Mouse (Mus musculus) left cerebral cortex, postnatal 36 days (tissue): ENCODE results near the gene Gm49387. TPM values are rescaled to one million over a fixed set of nuclear protein-coding genes. Genes with fewer than 3 reads are reported as not detected.
A peak's percentile ranks its signal among the peaks of the same experiment; 100 is the strongest.

Source experiments
- DNase-seq, 2 experiments: peaks; one replicate each; pipeline ENCODE4 v3.0.0; 2021 to 2022; ENCODE audit warnings: low spot score in 2 of 2, mixed read lengths in 1 of 2
- intact Hi-C: fragments of 180-260 bp; cut with DNase I; formaldehyde crosslinking; loops from one replicate; pipeline ENCODE4 v1.15.1; 2025
- total RNA-seq, 2 experiments: library from RNA; stranded (reverse); gene quantifications; 2 replicates each; pipeline ENCODE4 v1.2.3; 2021

The Gm49387 gene
- total RNA-seq, 2 experiments from 2014 or later, result 0.44 TPM; not detected in 1

GRCm38 (mm10) chr14:31663376-31664099 lies 22.9 kb upstream of the Gm49387 start:
- intact Hi-C loops, result loop anchor here (2.0 kb wide), 1 partner anchor 117 kb away; no protein-coding TSS in a partner anchor
- no peak for DNase-seq

GRCm38 (mm10) chr14:31662555-31663211 lies 22.0 kb upstream of the Gm49387 start:
- intact Hi-C loops, result loop anchor here (2.0 kb wide), 1 partner anchor 118 kb away; no protein-coding TSS in a partner anchor

GRCm38 (mm10) chr14:31661671-31662554 lies 21.2 kb upstream of the Gm49387 start:
- DNase-seq, result peak; percentile 89 to 90
- intact Hi-C loops, result loop anchor here (2.0 kb wide), 1 partner anchor 119 kb away; no protein-coding TSS in a partner anchor

More at GRCm38 (mm10) chr14:31662555-31663211, 22.0 kb upstream of the Gm49387 start:
- no peak for DNase-seq

GRCm38 (mm10) chr14:31660312-31661093 lies 19.8 kb upstream of the Gm49387 start:
- intact Hi-C loops, result no loop called here
- no peak for DNase-seq

- no peak for DNase-seq
- intact Hi-C loops, result loop anchor here (5.0 to 10.0 kb wide), 4 partner anchors 43 to 418 kb away; no protein-coding TSS in a partner anchor
Measured at GRCm38 (mm10) chr14:31659501-31660181, 19.0 kb upstream of the Gm49387 start.

GRCm38 (mm10) chr14:31658126-31658680 lies 17.5 kb upstream of the Gm49387 start:
- no peak for DNase-seq
- intact Hi-C loops, result loop anchor here (5.0 to 10.0 kb wide), 4 partner anchors 44 to 419 kb away; no protein-coding TSS in a partner anchor

- intact Hi-C loops, result loop anchor here (5.0 to 10.0 kb wide), 4 partner anchors 45 to 420 kb away; no protein-coding TSS in a partner anchor
- peak in 1 of 2 experiments; percentile 72 for DNase-seq
Measured at GRCm38 (mm10) chr14:31656857-31657645, 16.4 kb upstream of the Gm49387 start.

GRCm38 (mm10) chr14:31656386-31656785 lies 15.7 kb upstream of the Gm49387 start:
- no peak for DNase-seq
- intact Hi-C loops, result loop anchor here (5.0 to 10.0 kb wide), 4 partner anchors 46 to 421 kb away; no protein-coding TSS in a partner anchor

- intact Hi-C loops, result loop anchor here (5.0 to 10.0 kb wide), 4 partner anchors 47 to 422 kb away; no protein-coding TSS in a partner anchor
- DNase-seq, result no peak
Measured at GRCm38 (mm10) chr14:31655406-31655805, 14.7 kb upstream of the Gm49387 start.

GRCm38 (mm10) chr14:31654816-31655215 lies 14.1 kb upstream of the Gm49387 start:
- no peak for DNase-seq
- intact Hi-C loops, result loop anchor here (5.0 to 10.0 kb wide), 4 partner anchors 47 to 422 kb away; no protein-coding TSS in a partner anchor

- intact Hi-C loops, result loop anchor here (10.0 kb wide), 1 partner anchor 282 kb away; no protein-coding TSS in a partner anchor
- DNase-seq, result no peak
Measured at GRCm38 (mm10) chr14:31653101-31653875, 12.6 kb upstream of the Gm49387 start.

- intact Hi-C loops, result loop anchor here (10.0 kb wide), 1 partner anchor 282 kb away; no protein-coding TSS in a partner anchor
- no peak for DNase-seq
Measured at GRCm38 (mm10) chr14:31652624-31653023, 11.9 kb upstream of the Gm49387 start.

GRCm38 (mm10) chr14:31652106-31652505 lies 11.4 kb upstream of the Gm49387 start:
- no peak for DNase-seq
- intact Hi-C loops, result loop anchor here (10.0 kb wide), 1 partner anchor 283 kb away; no protein-coding TSS in a partner anchor

- no peak for DNase-seq
- intact Hi-C loops, result loop anchor here (10.0 kb wide), 1 partner anchor 284 kb away; no protein-coding TSS in a partner anchor
Measured at GRCm38 (mm10) chr14:31651206-31651605, 10.5 kb upstream of the Gm49387 start.

- intact Hi-C loops, result loop anchor here (10.0 kb wide), 1 partner anchor 284 kb away; no protein-coding TSS in a partner anchor
- no peak for DNase-seq
Measured at GRCm38 (mm10) chr14:31650347-31650746, 9.7 kb upstream of the Gm49387 start.

GRCm38 (mm10) chr14:31647991-31648390 lies 7.3 kb upstream of the Gm49387 start:
- no peak for DNase-seq
- intact Hi-C loops, result no loop called here
